Mouse (Mus musculus): Measurements from ENCODE around the gene Tspan9. TPM values are rescaled to one million over a fixed set of nuclear protein-coding genes. Genes with fewer than 3 reads are reported as not detected.
A peak's percentile ranks its signal among the peaks of the same experiment; 100 is the strongest.

Tspan9 gene
- total RNA-seq, 4 experiments from 2014 or later: 45.4 to 64.2 (median 56.0) TPM

DNA sequence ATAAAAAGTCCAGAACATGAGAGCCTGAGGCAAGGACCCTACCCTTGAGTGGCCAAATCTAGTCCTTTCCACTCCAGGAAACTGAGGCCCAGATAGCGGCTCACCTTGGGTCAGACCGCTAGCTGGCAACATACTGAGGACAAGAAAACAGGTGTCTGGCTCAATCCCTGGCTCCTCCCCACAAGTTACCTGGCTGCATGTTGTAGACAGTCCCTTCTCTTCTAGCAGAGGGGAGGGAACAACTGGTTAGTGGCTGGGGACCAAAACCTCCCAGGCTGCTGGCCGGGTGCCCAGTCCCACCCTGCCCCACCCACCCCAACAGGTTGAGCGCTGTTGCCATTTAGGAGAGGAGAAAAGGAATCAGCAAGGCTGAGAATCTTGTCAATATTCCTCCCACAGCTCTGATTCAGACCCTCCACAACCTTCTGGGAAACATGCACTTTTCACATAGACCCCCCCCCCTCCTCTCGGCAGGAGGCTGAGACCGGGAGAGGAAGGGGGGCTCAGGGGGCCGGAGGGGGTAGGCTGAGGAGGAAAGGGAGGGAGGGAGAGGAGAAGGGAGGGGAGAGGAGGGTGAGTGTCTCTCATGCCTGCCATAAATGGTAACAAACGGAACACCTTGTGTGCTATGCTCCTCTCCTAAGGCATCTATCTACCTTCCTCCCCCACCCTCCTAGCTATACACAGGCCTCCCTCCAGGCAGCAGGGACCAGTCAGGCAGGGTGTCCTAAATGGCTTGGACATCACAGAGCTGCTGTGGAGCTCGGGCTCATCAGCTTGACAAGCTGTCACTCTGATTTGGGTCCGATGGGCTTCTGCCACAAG is 122.1 kb downstream of the Tspan9 start:
- DNase-seq (ENCODE audit: low spot score in 2 of 2): no peak

DNA sequence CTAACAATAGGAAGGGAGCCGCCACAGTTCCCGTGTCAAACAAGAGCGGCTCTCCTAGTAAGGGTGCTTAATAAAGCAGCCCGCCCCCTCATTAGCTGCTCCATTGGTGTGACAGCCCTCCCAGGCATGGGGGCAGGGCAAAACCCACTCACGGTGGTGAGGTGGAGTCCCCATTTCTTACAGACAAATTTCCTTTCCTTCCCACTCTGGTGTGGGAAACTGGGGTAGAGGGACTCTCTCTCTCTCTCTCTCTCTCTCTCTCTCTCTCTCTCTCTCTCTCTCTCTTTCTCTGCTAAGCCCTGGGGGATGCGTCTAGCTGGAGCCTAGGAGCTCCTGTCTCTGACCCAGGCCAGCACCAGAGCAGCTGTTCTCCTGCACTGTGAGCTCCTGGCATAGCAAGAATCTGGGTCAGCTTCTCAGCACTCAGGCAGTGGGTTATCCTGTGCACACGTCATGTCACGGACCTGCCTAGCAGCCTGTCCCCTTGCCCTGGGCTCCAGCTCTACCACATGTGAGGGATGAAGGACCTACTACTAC is 122.8 kb downstream of the Tspan9 start:
- DNase-seq (ENCODE audit: low spot score in 2 of 2): no peak

DNA sequence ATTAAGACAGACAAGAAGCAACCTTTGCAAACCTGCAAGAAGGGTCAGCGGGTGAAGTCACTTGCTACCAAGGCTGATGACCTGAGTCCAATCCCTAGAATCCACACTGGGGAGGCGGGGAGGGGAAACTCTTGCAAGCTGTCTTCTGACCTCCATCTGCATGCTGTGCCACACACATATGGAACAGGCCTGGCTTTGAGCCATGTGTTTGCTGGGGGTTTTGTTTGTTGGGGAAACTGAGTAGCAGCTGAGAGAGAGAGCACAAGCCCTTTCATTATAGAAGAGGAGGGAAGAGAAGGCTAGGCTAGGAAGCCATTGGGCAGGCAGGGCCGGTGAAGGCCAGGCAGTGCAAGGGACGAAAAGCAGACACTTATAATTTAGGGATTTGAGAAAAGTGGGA is 123.3 kb downstream of the Tspan9 start:
- no peak for DNase-seq (ENCODE audit: low spot score in 2 of 2)

DNA sequence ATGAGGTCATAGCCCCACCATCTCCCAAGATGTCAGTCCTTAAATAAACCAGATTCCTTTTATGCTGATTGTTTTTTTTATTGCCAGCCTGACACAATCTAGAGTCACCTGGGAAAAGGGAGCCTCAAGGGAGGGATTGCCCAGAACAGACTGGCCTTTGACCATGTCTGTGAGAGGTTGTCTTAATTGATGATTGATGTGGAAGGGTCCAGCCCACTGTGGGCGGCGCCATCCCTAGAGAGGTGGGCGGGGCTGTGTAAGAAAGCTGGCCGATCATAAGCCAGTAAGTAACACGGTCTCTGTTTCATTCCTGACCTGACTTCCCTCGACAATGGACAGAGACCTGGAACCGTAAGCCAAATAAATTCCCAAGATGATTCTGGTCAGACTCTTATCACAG is 124.3 kb downstream of the Tspan9 start:
- no peak for DNase-seq (ENCODE audit: low spot score in 2 of 2)

DNA sequence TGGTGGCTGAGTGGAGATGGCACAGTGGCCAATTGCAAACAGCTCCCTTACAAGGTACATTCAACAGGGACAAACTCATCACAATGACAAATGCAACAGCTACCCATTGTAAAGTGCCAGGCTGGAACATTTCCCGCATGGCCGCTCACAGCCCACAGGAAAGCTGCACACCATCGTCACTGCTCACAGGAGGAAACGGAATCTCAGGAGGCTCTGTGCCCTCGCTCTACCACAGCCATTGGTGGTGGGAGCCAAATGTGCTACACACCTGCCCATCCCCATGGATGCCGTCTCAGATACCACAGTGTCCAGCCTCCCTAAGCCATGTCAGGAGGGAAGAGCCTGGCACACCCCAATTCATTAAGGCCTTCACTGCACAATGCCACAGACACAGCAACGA is 128.1 kb downstream of the Tspan9 start:
- no peak for DNase-seq (ENCODE audit: low spot score in 2 of 2)

DNA sequence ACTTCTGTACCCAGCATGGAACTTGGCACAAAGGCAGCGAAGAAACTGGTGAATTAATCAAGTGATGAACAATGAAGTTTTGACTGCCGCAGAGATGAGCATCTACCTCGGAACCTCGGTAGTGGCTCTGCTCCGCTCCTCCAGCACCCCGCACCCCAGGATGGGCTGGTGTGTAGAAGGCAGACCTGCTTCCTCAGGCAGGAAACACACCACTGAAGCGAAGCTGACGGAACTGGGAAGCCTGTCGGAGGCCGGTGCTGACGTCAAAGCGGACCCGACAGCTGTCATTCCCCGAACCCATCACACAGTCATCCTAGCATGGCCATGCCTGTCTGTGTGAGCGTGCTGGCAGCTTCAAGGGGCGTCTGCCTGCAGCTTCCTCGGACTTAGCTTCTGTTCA is 131.6 kb downstream of the Tspan9 start:
- no peak for DNase-seq (ENCODE audit: low spot score in 2 of 2)

DNA sequence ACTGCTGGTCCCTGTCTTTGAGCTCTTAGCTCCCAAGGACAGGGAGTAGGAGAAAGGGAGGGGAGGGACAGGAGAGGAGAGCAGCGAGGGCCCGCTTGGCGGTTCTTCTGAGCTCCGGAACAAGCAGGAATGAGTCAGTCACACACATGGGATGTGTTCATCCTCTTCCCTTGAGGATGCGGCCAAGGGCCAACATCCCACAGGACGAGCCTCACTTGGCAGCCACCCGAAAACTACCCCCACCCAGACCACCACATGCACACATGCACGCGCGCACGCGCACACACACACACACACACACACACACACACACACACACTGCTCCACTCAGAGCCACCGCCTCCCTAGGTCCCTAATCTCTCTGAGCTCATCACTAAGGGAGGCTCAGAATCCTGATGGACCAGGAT is 132.3 kb downstream of the Tspan9 start:
- peak in 1 of 2 experiments; percentile 63 for DNase-seq (ENCODE audit: low spot score in 2 of 2)

DNA sequence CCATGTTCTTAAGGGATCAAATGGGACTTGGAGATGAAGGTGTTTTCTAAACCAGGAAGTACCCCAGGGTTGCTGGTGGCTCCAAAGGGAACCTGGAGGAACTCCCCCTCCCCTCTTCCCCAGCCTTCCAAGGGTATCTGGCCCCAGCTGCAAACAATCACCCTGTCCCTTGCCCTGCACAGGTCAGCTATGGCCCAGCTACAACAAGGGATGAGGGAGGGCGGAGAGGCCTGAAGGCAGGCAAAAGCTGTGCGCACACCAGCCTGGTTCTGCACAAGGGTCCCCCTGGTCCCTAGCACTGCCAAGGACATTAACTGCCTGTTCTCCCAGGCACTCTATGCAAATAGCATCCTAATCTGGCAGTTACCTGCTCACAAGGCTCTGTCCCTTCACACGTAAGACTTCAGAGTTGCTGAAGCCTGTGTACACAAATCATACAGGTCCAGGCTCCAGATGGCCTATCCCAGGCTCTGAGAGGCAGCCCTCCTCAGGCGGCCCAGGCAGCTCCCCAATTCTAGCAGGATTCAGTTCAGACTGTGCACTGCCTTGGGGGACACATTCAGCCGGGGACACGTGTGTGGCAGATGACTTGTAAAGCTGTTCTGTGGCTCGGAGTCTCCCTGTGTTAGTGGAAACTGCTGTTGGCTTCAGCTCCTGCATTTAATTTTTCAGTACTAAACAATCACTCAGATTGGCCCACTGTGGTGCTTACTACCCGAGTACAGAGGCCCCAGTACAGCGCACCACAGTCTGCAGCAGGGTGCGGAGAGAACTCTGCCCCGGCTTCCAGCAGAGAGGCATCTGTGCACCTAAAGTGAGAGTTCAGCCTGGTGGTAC is 133.0 kb downstream of the Tspan9 start:
- DNase-seq (ENCODE audit: low spot score in 2 of 2): no peak

DNA sequence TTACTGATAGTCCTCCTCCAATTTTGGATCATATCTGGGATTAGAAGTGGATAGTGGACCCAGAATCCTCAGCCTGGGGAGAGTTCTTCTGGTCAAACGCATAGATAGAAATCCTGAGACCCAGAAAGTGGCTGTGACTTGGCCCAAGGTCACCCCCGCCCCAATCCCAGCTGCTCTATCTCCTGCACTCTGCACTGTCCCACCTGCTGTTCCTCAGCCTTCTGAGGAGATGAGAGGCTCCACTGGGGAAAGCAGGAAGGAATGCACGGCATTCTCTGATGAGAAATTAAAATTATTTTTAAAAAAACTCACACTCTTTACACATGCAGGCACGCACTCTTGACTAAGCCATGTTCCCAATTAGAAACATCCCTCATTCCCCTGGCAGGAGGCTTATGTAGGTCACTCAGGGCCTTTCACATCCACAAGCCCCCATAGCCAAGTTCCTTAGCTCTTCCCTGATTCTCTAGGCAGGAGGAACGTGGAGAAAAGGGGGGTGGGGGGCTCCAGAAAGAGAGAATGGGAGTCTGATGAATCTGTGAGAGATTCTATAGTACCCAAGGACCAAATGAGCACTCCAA is 135.3 kb downstream of the Tspan9 start:
- no peak for DNase-seq (ENCODE audit: low spot score in 2 of 2)

DNA sequence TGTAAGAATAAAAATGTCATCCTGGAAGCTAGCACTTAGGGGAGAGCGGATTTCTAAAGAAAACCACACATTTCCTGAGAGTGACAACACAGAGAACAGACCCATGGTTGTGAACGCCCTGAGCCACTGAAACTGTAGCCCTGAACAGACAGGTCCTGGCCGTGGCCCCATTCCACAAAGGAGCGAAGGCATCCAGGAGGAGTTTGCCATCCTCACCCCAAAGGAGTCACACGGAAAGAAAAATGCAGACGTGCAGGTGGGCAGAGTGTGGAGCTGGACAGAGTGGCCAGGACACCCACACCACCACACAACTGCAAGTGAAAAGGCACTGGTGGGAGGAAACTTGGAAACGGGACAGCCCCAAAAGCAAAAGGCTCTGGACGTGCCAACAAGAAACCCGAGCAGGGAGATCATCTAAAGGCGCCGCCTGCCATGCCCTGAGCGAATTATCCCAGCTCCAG is 136.1 kb downstream of the Tspan9 start:
- no peak for DNase-seq (ENCODE audit: low spot score in 2 of 2)

DNA sequence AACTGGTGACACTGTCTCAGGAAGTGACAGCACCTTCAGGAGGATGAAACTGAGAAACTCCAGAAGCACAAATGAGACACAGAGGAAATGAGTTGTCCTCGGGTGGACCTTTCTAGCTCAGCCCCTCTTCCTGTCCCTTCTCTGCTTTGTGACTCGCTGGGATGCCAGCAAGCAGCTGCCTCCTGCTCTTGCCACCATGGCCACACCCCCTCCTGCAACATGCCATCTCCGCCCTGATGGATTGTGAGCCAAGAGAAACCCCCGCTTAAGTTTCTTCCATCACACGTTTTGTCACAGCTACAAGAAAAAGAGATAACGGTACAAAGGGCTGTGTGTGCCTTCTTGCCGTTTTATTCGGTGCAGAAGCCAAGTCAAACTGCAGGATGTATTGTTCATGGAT is 137.2 kb downstream of the Tspan9 start:
- no peak for DNase-seq (ENCODE audit: low spot score in 2 of 2)

DNA sequence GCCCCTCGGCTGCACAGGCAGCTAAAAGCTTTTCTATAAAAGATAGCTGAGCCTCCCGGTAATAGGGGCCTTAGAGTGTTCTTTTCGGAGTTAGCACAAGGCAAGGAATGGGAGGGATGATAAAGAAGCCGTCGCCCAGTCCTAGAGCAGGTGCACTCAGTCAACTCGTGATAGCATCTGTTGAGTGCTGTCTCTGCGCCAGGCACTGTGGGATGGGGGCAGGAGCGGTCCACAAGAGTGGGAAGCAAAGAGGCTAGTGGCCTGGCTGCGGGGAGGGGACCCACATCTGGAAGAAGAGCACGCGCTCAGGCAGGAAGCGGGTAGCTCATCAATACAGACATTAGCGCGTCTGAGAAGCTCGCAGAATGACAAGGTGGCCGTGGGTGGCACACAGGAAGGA is 138.8 kb downstream of the Tspan9 start:
- no peak for DNase-seq (ENCODE audit: low spot score in 2 of 2)

DNA sequence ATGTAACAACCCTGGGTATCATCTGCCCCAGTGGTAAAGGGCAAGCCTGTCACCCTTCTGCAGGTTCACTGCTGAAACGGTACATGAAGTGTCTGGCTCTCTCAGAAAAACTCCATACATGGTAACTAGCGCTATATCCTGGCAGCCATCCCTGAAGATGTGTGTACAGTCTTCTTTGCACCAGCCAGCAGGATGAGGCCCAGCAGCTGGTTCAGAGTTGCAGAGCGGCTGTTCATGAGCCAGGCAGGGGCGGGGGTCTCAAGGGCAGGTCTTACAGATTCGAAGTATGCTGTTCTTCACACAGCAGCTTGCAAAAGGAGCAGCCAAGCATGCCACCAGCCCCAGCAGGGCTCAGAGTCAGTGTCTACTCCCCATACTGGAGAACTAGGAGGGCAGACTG is 139.9 kb downstream of the Tspan9 start:
- no peak for DNase-seq (ENCODE audit: low spot score in 2 of 2)

DNA sequence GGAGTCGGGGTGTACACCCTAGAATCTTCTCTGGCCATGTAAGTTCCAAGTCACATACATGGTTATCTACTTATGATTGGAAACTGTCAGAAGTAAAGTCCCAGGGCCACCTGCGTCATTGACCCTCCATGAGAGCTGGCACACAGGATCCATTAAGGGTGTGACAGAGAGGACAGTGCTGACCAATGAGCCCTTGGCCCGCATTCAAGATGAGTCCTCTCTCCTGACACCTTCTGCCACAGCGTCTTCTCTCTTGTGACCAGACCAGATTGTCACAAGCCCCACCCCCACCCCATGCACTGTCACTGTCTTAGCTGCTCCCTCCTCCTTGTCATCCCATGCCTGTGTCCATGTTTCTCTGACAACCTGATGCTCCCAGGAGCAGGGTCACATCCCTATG is 140.7 kb downstream of the Tspan9 start:
- DNase-seq (ENCODE audit: low spot score in 2 of 2): no peak

DNA sequence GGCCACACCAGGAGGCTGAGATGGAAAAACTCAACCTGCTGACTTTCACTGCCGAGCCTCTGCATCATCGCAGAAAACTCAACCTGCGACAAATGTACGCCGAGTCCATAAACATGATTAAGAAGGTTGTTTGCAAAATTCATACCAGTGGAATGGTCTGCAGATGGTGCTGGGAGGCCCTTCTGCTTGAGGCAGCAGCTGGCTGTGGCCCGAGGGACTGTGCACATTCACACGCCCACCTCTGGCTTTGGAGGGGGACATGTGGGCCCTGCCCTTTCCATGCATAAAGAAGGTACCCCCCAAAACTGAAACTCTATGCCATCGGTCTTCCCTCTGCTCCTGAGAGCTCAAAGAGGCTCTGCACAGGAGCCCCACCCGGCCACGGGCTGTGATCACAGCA is 141.3 kb downstream of the Tspan9 start:
- DNase-seq (ENCODE audit: low spot score in 2 of 2): no peak

DNA sequence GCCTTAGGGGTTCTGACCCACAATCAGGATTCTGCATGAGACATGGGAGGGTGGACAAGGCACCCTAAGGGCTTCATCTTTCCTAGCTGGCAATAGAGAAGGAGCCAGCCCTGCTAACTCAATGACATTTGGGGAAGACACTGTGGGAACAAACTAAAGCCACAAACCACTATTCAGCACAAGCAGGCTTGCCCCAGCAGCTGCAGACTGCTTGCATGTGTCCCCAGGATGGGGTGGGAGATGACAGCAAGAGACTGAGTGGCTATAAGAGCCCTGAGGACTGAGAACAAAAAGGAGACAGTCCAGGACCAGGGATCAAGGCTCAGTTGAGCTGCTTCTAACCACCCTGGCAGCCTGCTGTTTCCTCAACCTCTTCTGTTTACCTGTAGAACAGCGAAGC is 141.8 kb downstream of the Tspan9 start:
- DNase-seq (ENCODE audit: low spot score in 2 of 2): no peak

DNA sequence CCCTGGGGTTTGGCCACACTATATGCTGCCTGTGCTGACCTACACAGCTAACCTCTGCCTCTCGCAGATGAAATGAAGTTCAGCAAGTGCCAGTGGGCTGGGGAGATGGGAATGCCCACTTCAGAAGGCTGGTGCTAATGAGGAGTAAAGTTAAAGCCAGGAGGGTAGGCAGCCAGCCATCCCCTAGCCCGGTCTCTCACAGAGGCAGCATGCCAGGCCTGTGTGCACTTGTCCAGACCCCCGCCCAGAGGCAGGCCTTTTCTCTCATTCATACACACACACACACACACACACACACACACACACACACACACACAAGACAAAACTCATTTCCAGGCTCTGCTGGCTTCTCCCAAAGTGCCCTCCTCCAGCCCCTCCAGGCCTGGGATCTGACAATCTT is 142.6 kb downstream of the Tspan9 start:
- no peak for DNase-seq (ENCODE audit: low spot score in 2 of 2)

DNA sequence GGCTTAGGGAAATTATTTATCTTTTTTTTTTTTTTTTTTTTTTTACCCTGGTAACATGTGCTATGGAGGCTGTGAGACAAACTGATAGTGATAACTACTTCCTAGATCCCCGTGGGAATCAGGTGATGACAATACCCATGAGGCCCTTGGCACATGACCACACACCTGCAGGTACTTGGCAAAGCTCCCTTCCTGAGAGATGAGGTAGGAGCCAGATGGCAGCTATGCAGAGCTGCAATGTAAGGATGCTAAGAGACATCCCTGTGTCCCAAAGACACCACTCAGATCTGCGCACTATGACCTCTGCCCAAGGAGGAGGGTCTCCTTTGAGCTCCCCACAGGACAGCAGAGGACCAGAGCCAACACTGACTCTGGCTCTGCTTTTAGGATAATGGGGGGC is 144.3 kb downstream of the Tspan9 start:
- DNase-seq (ENCODE audit: low spot score in 2 of 2): no peak

DNA sequence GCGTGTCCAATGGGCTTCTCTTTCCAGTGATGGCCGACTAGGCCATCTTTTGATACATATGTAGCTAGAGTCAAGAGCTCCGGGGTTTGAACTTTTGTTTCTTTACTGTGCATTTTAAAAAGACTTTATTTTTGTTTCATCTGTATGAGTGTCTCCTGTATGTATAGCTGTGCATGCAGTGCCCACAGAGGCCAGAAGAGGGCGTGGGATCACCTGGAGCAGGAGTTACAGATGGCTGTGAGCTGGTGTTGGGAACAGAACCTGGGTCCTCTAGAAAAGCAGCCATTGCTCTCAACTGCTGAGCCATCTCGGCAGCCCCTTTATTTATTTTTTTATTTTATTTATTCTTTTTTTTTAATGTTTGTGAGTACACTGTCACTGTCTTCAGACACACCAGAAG is 146.5 kb downstream of the Tspan9 start:
- no peak for DNase-seq (ENCODE audit: low spot score in 2 of 2)

DNA sequence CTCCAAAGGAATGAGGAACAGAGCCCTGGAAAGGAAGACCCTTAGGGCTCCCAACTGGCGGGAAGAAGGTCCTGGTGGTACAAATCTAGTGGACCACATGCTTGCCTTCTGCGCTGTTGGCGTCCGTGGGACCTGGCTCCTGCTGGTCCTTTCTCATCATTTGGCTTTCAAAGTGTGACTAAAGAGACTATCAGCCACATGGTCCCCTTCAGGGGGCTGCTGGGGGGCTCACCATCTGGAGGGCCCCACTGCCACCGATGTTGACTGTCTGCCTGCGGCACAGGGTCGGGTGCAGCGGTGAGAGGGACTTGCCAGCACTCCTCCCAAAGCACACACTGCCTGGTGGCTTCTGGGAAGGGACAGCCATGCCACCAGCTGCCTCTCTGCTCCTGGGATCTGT is 150.4 kb downstream of the Tspan9 start:
- DNase-seq (ENCODE audit: low spot score in 2 of 2): no peak

DNA sequence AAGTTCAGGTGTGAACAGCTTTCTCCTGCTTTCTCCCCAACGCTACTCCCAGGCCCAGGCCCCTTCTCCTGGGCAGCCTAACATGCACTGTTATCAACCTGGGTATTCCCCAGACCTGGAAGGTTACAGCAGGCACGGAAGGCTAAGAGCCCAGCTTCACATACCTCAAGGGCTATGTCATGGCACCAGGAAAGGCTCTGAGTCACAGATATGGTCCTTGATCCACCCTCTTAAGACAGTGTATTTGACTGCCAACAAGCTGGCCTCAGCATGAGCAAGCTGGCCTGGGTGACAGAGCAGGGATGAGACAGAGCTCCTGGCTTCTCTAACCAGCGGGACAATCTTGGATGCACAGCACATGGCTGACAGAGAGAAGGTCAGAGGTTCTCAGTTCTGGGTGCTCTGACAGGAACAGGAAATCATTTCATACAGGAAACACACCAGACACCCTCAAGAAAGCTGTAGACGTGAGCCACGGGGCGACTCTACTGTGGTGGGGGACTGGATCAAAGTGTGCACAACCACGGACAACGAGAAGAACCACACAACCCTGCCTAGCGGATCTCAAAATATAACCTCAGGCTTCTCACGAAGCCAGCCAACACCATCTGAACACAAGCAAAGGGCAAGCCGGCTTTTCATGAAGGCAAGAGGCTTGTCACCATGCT is 151.8 kb downstream of the Tspan9 start:
- no peak for DNase-seq (ENCODE audit: low spot score in 2 of 2)
